Mouse (Mus musculus) heart, adult 2 months (tissue): ENCODE results near the gene Hdac9. TPM values are rescaled to one million over a fixed set of nuclear protein-coding genes. Genes with fewer than 3 reads are reported as not detected.

Experiments
- DNase-seq, 2 experiments: peaks; one replicate each; pipeline ENCODE4 v3.0.0; 2021
- H3K27ac ChIP-seq: fragments of 200-600 bp; 2 replicates; pipeline ENCODE4 v1.8.1; 2022
- H3K27me3 ChIP-seq: fragments of 200-500 bp; 2 replicates; pipeline ENCODE4 v1.6.1; 2012; ENCODE audit warnings: mild to moderate bottlenecking, low read length, inconsistent platforms, mixed read lengths; ENCODE audit not compliant: control insufficient read depth, insufficient read depth
- H3K36me3 ChIP-seq: fragments of 200-500 bp; 2 replicates; pipeline ENCODE4 v1.6.1; 2012; ENCODE audit warnings: low read length, inconsistent platforms; ENCODE audit not compliant: control insufficient read depth, insufficient read depth
- H3K4me1 ChIP-seq: fragments of 200-500 bp; 2 replicates; pipeline ENCODE4 v1.6.1; 2011; ENCODE audit warnings: low read length; ENCODE audit not compliant: control insufficient read depth, insufficient read depth
- H3K4me3 ChIP-seq: fragments of 200-600 bp; 2 replicates; pipeline ENCODE4 v1.8.1; 2022
- H3K79me2 ChIP-seq: fragments of 200-500 bp; replicated peaks from 2 replicates; pipeline ENCODE4 v1.6.1; 2012; ENCODE audit warnings: mild to moderate bottlenecking, inconsistent platforms, low read length, moderate library complexity, mixed read lengths; ENCODE audit not compliant: control insufficient read depth, insufficient read depth
- H3K9ac ChIP-seq: fragments of 200-500 bp; 2 replicates; pipeline ENCODE4 v1.6.1; 2012; ENCODE audit warnings: low read depth, mild to moderate bottlenecking, control low read depth, inconsistent platforms, low read length, mixed read lengths
- CTCF ChIP-seq: fragments of 200-600 bp; IDR thresholded peaks from 2 replicates; pipeline ENCODE4 v1.8.1; 2022; ENCODE audit warnings: antibody characterized with exemption, mild to moderate bottlenecking, moderate library complexity
- EP300 ChIP-seq: fragments of 200-500 bp; IDR thresholded peaks from 2 replicates; pipeline ENCODE4 v1.6.1; 2011; ENCODE audit warnings: low read depth, low read length, control low read depth; ENCODE audit not compliant: insufficient read depth
- POLR2A ChIP-seq: fragments of 200-500 bp; IDR thresholded peaks from 2 replicates; pipeline ENCODE4 v1.6.1; 2011; ENCODE audit warnings: mild to moderate bottlenecking, low read depth, low read length, control low read depth; ENCODE audit not compliant: insufficient read depth
- WGBS: fragments of 180-500 bp; shearing (Covaris S2); methylation state at CpG from one replicate; pipeline ENCODE4 v1.1.7; 2018; 5-methylcytosine and 5-hydroxymethylcytosine counted together
- intact Hi-C: fragments of 180-260 bp; cut with DNase I; formaldehyde crosslinking; loops from one replicate; pipeline ENCODE4 v1.15.1; 2025
- polyA plus RNA-seq: library from polyadenylated mRNA; depleted of rRNA; stranded (reverse); fragments of >200 nt; gene quantifications from 2 replicates; pipeline ENCODE4 v1.2.3, GENCODE M21; 2012
- total RNA-seq, 2 experiments: library from RNA; stranded (reverse); gene quantifications; 2 replicates each; pipeline ENCODE4 v1.2.3; 2021

Gene Hdac9
- total and polyA plus RNA-seq, 3 experiments: 10.8 to 19.9 (median 18.8) TPM

DNA sequence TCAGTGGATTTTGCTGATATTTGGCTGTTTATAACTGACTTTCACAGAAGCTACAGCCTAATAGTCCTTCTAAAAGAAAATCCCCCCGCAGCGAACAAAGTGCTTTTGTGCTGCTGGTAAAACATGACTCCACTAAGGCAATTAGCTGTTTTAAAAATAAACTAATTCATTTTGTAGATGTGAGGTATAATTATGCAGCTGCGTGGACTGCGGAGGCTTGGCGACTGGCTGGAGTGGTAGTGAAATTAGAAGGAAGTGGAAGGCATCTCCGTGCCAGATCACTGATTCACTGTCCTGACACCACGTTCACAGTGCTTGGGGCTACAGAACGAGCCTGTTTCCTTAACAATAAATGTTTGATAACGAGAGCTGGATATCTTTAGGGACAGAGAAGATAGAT is 366.6 kb downstream of the Hdac9 start:
- no peaks in the 10 kb centered on the region for H3K27me3 ChIP-seq
- no peak overlapping the region for H3K4me3 ChIP-seq
- no peak for TF ChIP-seq CTCF
- TF ChIP-seq POLR2A: no peak
- TF ChIP-seq EP300: no peak
- no peak overlapping the region for H3K9ac ChIP-seq
- H3K79me2 ChIP-seq: no peaks in the 10 kb centered on the region
- intact Hi-C loops: no loop called here
- DNase-seq: no peak
- H3K4me1 ChIP-seq: no peaks in the 10 kb centered on the region
- 51% methylated on average over 9 of the region's 9 CpGs for WGBS
- no peak overlapping the region for H3K27ac ChIP-seq
- H3K36me3 ChIP-seq: no peaks in the 10 kb centered on the region

DNA sequence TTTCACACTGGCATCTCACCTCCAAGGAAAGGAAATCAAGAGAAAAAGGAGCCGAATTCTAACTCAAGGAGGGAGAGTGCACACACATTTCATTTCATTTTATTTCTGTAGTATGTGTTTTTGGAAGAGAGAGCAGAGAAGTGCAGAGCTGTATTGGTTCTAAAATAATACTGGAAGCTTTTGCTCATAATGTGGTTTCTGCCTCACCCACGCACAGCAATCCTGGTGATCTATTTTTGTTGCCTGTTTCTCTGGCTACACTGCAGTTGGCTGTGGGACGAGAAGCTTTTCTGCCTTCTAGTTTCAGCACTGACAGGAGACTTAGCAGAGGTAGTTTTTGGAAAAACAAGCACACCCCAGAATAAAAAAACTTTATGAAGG is 387.7 kb downstream of the Hdac9 start:
- WGBS: 5% methylated on average over 3 of the region's 3 CpGs
- intact Hi-C loops: loop anchor here (5.0 kb wide), 2 partner anchors 77 to 123 kb away; no protein-coding TSS in a partner anchor
- TF ChIP-seq POLR2A: no peak
- TF ChIP-seq CTCF: no peak
- TF ChIP-seq EP300: no peak
- H3K4me1 ChIP-seq: peaks cover 2% of the 10 kb centered on the region
- H3K36me3 ChIP-seq: peaks cover 14% of the 10 kb centered on the region
- H3K27ac ChIP-seq: peak overlapping the region; percentile 93
- peak overlapping the region; percentile 40; the same call in 1 of the 2 replicates for H3K4me3 ChIP-seq
- no peak overlapping the region; the same call in 1 of the 2 replicates for H3K9ac ChIP-seq
- no peaks in the 10 kb centered on the region; the same call in 1 of the 2 replicates for H3K79me2 ChIP-seq
- peak in 1 of 2 experiments; percentile 23 for DNase-seq
- no peaks in the 10 kb centered on the region for H3K27me3 ChIP-seq

DNA sequence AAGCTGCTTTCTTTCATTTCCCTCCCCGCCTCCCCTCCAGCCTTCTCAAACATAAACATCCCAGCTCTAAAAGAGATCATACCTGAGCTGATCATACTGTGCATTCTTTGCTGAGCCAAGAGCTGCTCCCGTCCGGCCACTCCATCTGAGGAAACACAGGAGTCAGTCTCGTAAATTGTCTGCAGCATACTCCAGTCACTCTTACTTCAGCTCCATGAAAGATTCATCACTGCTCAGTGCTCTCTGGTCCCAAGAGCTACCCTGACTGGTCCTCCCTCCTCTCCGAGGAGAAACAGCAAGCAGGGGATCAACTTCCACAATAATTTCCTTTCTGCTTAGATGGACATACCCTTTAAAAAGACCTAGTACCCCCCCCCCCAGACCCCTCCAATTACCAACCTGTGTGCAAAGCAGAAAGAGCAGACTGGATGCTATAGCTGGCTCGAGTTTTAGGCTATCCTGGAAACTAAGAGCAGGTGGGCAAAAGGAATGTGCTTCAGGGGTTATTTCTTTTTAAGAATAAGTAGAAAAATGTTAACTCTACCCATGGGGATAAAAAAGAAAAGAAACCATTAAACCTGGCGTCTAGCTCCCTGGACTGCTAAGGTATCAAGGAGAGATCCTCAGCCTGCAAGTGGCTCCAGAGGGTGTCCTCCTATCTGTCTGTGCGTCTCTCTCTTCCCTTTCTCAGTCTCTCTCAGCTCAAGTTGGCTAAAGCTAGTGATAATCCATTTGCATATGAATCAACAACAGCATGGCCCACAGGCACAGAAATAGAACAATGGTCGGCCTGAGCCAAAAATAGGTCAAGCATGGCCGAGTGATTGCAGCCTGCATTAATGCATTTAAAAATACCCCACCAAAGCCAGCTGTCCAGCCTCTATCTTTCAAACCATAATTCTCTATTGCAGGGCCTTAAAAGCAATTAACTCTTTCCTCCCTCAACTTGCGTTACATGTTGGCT is 388.4 kb downstream of the Hdac9 start:
- DNase-seq: peak; percentile 37 to 69
- WGBS: 11% methylated on average over 11 of the region's 11 CpGs

DNA sequence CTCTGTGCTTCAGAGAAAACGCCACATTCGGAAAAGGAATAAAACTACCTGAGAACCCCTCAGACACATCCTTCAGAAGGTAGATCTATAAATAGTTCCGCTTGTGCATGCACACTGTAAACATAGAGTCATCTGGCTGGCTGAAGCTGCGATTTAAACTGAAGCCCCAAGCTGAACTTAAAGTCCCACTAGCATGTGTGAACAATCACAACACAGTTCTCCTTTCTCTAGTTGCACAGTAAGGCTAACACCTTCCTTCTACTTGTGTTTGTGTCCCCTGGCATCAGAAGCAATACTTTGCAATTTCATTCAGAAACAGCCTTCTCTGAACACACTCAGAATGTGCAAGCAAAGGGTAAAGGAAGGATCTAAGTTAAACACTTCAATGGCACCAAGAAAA is 389.1 kb downstream of the Hdac9 start:
- Histone ChIP-seq H3K4me1 (peaks cover 2% of the 10 kb centered on the region), H3K4me3 (peak overlapping the region; percentile 42), H3K36me3 (peaks cover 16% of the 10 kb centered on the region), H3K9ac (peak overlapping the region; percentile 55), H3K27me3 (no peaks in the 10 kb centered on the region), H3K27ac (peak overlapping the region; percentile 93), H3K79me2 (no peaks in the 10 kb centered on the region; the same call in 1 of the 2 replicates)
- TF ChIP-seq POLR2A: no peak
- no peak for TF ChIP-seq CTCF
- TF ChIP-seq EP300: no peak
- DNase-seq: no peak
- WGBS: 59% methylated on average over 4 of the region's 4 CpGs
- intact Hi-C loops: loop anchor here (5.0 kb wide), 2 partner anchors 75 to 125 kb away; no protein-coding TSS in a partner anchor

More for the DNA sequence above, 388.4 kb downstream of the Hdac9 start:
- Histone ChIP-seq H3K27ac (peak overlapping the region; percentile 93), H3K79me2 (no peaks in the 10 kb centered on the region; the same call in 1 of the 2 replicates), H3K27me3 (no peaks in the 10 kb centered on the region), H3K36me3 (peaks cover 16% of the 10 kb centered on the region), H3K4me3 (peak overlapping the region; percentile 42), H3K4me1 (peaks cover 2% of the 10 kb centered on the region), H3K9ac (peak overlapping the region; percentile 55)
- intact Hi-C loops: loop anchor here (5.0 kb wide), 2 partner anchors 76 to 124 kb away; no protein-coding TSS in a partner anchor
- TF ChIP-seq CTCF (no peak), POLR2A (peak; percentile 58)

DNA sequence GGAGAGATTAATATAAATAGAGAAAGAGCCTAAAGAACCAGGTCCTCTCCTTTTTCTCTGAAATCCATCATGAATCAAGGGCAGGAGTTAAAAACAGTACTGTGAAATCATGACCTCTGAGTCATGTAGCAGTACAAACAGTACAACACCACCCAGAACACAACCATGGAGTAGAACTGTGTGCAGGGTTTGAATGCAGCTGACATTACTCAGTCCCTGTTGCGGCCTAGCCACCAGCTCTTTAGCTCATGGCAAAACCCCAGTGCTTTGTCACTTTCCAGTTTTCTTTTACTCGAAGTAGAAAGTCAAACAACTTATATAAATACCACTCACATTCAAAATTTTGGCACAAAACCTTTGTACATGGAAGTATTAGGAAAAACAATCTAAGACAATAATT is 395.4 kb downstream of the Hdac9 start:
- intact Hi-C loops: no loop called here
- H3K27me3 ChIP-seq: no peaks in the 10 kb centered on the region
- peaks cover 5% of the 10 kb centered on the region for H3K4me1 ChIP-seq
- DNase-seq: no peak
- peaks cover 11% of the 10 kb centered on the region for H3K36me3 ChIP-seq
- TF ChIP-seq EP300 (no peak), POLR2A (no peak), CTCF (no peak)
- peak overlapping the region; percentile 31 for H3K27ac ChIP-seq
- WGBS: 78% methylated on average over 2 of the region's 2 CpGs
- H3K9ac ChIP-seq: no peak overlapping the region
- H3K4me3 ChIP-seq: no peak overlapping the region
- peaks cover 4% of the 10 kb centered on the region; the same call in 1 of the 2 replicates for H3K79me2 ChIP-seq
